Mouse (Mus musculus): ENCODE data around the gene 6330409D20Rik.

6330409D20Rik gene

DNA sequence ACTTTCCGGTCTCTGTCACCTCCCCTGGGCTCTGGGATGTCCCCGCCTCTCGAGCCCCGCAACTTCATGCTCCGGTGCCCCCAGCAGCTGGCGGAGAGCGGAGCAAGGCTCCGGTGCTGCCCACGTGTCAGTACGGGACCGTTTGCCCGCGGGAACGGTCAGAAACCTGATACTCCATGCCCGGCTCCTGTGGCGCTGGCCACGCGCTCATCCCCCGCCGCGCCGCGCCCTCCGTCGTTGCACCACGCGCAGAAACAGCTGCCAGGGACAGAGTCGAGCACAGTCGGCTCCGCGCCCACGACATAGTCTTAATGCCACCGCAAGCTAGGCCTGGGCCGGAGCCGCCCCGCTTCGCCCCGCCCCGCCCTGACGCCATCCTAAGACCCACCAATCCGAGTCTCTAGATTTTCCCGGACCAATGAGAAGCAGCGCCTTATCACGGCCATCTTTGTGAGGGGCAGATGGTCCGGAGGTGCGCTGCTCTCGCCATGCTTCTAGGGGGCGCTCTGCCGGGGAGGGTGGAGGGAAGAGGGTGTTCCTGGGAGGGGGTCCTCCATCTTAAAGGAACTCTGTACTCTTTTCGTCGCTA is 46.9 kb downstream of the 6330409D20Rik start:
- peak; percentile 97 for DNase-seq

DNA sequence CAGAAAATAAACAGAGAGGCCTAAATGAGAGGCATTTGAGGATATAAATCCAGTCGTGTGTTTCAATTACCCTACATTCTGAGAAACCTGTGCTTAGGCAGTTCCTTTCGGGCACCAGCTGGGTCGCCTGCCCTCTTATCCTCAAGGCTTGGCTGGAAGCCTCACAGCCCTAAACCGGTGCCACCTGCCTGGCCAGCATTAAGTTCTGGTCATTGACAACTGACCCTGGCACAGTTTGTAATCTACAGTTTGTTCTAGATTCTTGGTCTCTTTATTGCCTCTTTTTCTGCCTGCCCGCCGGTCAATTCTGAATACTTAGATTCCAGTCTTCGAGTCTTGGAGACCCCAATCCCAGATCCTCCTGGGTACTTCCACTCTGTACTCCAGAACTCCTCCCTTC is 47.5 kb downstream of the 6330409D20Rik start:
- DNase-seq = peak; percentile 18

DNA sequence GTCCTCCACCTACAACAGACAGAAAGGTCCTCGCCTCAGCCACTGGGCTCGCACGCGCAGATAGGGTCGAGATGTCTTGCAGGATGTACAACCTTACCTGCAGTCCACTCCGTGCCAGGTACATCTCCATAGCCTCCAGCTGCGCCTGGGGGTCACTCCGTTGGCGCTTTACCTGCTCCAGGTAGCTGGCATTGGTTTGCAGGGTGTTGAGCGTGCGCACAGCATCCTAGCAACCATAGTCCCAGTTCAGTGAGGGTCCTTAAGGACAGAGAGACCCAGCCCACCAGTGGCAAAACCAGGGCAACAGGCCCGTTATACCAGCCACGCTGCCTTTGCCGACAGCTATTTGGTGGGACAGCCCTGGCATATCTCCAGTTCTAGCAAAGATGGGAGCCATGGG is 48.3 kb downstream of the 6330409D20Rik start:
- DNase-seq = no peak

DNA sequence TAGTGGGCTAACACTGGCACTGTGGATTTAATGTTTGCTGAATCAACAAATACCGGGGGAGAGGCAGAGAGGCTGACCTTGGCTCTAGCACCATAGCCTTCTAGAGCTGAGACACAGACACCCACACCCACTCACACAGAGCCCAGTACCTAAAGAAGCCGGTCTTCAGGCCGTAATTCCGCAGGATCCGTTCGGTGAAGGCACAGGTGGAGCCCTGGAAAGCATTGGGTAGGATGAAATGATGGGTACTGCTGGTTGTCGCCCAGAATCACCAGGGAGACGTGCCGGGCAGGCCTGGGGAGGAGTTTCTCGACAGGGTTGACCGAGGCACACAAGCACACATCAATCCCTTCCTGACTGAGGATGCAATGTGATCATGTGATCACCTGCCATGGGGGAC is 49.8 kb downstream of the 6330409D20Rik start:
- DNase-seq = no peak

DNA sequence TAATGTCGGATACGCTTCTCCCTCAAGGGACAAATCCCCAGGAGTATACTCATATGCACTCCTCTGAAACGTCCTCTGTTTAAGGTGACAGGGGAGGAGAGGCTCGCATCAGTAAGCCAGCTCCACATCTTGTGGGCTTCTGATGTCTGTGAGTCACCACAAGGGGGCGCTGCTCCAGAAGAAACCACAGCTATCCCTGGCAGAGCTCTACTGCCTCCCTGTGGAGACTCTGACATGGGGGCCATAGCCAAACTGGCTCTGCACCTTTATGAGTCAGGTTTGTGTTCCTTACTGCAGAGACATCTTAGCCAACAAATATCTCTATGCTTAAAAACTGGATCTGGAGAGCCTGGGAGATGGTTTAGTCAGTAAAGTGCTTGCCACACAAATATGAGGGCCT is 51.4 kb downstream of the 6330409D20Rik start:
- DNase-seq = peak; percentile 91

DNA sequence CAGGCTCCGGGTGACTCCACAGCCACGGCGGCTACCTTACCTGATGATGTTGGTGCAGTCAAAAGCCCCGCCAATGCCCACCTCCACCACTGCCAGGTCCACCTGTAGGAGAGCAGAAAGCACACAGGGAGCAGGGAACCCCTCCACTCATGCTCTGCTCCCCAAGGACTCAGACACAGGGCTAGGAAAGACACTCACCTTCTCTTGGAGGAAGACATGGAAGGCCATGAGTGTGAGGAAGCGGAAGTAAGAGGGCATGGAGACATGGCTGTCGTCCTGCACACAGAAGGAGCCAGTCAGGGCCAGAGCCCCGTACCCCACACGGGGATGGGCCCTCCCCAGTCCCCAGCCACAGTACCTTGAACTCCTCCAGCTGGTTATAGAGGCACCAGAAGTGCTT is 53.3 kb downstream of the 6330409D20Rik start:
- no peak for DNase-seq

DNA sequence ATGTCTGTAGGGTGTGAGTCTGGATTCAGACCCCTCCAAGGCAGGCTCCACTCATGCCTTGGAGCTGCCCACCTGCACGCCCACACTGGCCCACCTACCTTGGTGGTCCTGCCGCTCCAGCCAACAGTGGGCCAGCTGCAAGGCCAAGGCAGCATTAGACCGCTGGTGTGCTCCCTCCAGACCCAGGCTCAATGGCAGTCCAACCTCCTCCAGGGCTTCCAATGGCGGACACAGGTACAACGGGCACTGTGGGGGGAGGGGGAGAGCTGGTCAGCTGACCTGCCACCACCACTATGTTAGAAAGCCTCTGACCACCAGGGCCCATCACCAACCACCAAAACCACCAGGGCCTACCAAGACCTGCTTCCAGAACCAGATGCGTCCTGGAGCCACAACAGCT is 54.2 kb downstream of the 6330409D20Rik start:
- no peak for DNase-seq

DNA sequence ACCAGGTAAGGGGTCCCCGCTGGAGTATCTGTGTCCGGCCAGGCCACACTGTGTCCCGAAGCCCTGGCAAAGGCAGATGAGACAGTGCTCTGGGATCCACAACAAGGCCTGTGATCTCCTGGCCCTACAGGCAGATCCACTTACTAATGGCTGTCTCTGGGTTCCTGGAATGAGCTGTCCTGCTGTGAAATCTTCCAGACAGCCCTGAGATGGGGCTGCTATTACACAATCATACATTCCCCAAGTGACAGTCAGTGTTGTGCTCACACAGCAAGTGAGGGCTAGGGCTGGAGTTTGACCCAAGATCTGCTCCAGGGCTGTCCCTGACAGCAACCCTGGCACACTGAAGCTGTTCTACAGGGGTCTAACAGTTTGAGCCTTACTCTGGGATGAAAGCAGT is 55.0 kb downstream of the 6330409D20Rik start:
- no peak for DNase-seq

DNA sequence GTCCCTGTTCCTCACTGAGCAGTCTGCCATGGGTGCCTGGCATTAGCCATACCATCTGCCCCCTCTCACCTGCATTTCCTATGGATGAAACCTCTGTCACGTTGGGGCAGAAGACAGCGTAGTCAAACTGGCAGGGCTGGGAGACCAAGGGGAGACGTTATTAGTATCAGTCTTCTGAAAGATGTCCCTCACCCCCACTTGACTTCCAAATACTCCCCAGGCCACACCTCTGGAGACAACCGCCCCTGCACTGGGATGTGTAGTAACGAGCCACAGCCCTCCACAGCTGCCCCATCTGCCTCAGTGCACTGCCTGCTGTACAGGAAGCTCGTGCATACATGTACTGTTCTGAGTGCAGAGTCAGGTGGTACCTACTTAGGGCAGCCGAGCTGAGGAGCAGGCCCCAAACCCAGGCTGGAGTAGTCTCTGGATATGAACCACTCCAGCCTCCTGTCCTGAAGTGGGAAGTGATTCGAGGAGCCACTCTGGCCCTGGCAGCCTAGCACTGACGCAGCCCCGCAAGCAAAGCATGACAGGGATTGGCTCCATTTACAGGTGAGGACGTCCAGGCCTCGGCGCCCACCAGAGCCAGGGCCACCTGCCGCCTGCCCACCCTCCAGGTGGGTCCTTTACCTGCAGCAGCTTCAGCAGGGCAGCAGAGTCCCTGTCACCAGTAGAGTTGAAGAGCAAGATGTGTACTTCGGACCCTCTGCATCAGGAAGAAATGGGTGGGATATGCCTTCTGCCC is 56.0 kb downstream of the 6330409D20Rik start:
- no peak for DNase-seq

DNA sequence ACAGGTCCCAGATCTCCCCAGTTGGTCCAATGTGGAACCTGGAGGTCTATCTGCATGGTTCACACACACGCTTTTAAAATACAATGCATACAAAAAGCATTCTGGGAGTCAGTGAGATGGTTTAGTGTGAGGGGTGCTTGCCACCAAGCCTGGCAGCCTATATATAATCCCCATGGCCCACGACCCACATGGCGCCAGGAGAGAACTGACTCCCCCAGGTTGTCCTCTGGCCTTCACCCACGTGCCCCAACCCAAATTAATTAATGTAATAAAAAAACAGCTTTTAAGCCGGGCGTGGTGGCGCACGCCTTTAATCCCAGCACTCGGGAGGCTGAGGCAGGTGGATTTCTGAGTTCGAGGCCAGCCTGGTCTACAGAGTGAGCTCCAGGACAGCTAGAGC is 57.1 kb downstream of the 6330409D20Rik start:
- DNase-seq = no peak

DNA sequence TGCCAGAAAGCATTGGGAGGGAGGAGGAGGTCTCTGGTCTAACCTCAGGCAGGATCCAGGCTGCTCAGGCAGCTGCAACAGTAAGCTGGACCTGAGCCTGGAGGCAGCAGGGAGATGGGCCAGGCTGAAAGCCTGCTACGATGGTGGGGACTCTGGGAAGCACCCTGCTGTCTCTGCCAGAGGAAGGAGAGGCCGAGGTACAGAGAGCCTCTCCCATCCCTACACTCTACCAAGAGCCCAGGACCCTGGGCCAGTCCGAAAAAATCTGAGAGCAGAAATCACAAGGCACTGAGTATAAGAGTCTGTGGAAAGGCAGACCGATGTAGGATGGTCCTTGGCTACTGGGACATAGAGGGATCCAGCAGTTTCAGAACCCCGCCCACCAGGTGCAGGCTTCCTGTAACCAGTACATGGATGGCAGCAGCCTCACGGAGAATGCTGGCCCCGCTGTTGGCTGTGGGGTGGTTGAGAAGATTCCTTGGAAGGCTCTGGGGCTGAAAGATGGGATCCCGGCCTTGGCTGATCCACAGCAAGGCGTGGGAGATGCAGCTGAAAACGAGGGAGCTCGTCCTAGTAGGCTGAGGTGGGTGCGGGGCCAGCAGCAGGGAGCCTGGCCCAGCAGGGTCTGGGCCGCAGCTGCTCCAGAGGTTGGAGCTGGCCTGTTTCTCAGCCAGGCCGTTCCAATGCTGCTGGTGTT is 57.9 kb downstream of the 6330409D20Rik start:
- DNase-seq = no peak
